Mouse (Mus musculus) E14TG2a.4 (cell line): Measurements from ENCODE around the gene Itpk1.

Experiments
- H3K27me3 ChIP-seq: 2 replicates; pipeline ENCODE4 v1.6.1; 2014; ENCODE audit warnings: low read length, control low read depth; ENCODE audit not compliant: insufficient read depth
- H3K36me3 ChIP-seq: 2 replicates; pipeline ENCODE4 v1.6.1; 2014; ENCODE audit warnings: low read length, control low read depth; ENCODE audit not compliant: insufficient read depth
- H3K4me1 ChIP-seq: replicated peaks from 2 replicates; pipeline ENCODE4 v1.6.1; 2014; ENCODE audit warnings: low read depth, low read length, control low read depth
- H3K4me3 ChIP-seq: replicated peaks from 2 replicates; pipeline ENCODE4 v1.5.1; 2014; ENCODE audit warnings: mild to moderate bottlenecking, low read length
- H3K9me3 ChIP-seq: 2 replicates; pipeline ENCODE4 v1.6.1; 2014; ENCODE audit warnings: low read length, control low read depth
- CTCF ChIP-seq: conservative IDR thresholded peaks from 2 replicates; pipeline ENCODE4 v1.5.1; 2014; ENCODE audit warnings: low read length
- NANOG ChIP-seq: IDR thresholded peaks from 2 replicates; pipeline ENCODE4 v1.6.1; 2014; ENCODE audit warnings: borderline replicate concordance, low read length, mixed read lengths
- POU5F1 ChIP-seq: IDR thresholded peaks from 2 replicates; pipeline ENCODE4 v1.6.1; 2014; ENCODE audit warnings: low read length, borderline replicate concordance

Gene Itpk1

GRCm38 (mm10) chr12:102700453-102700852 is 4.3 kb downstream of the Itpk1 start:
- H3K9me3 ChIP-seq, result no peaks in the 10 kb centered on the region
- TF ChIP-seq POU5F1 (no peak), CTCF (no peak), NANOG (no peak)
- peaks cover 88% of the 10 kb centered on the region for H3K4me1 ChIP-seq
- 0 out of 2 replicates have a peak, but pooled peaks cover 3% of the 10 kb centered on the region for H3K27me3 ChIP-seq
- H3K36me3 ChIP-seq, result peaks cover 23% of the 10 kb centered on the region
- peak overlapping the region; percentile 90 for H3K4me3 ChIP-seq

DNA sequence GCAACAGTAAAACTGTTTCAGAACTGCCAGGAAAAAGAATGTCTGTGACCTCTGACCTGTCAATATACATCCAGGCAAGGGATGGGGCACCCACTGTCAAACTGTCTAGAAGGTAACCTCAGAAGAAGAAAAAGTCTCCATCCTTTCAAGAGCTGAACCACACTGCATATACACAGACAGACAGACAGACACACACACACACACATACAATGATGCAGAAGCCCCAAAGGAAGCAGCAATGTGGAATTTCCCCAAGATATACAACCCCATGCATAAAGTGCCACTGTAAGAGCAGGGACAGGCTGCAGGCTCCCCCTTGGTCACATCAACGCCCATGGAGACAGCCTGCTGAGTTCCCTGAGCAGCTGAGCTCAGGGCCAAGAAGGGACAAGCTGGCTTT is 5.6 kb downstream of the Itpk1 start:
- H3K36me3 ChIP-seq, result peaks cover 30% of the 10 kb centered on the region
- 0 out of 2 replicates have a peak, but pooled peaks cover 3% of the 10 kb centered on the region for H3K27me3 ChIP-seq
- H3K4me3 ChIP-seq, result peak overlapping the region; percentile 53
- TF ChIP-seq POU5F1, result no peak
- H3K4me1 ChIP-seq, result peaks cover 99% of the 10 kb centered on the region
- H3K9me3 ChIP-seq, result no peaks in the 10 kb centered on the region

- Histone ChIP-seq H3K9me3 (no peaks in the 10 kb centered on the region), H3K36me3 (peaks cover 40% of the 10 kb centered on the region), H3K27me3 (no peaks in the 10 kb centered on the region), H3K4me1 (peaks cover 99% of the 10 kb centered on the region), H3K4me3 (peak overlapping the region; percentile 53)
- TF ChIP-seq NANOG (no peak), CTCF (no peak), POU5F1 (no peak)
Measured at GRCm38 (mm10) chr12:102698089-102698684, 6.5 kb downstream of the Itpk1 start.

DNA sequence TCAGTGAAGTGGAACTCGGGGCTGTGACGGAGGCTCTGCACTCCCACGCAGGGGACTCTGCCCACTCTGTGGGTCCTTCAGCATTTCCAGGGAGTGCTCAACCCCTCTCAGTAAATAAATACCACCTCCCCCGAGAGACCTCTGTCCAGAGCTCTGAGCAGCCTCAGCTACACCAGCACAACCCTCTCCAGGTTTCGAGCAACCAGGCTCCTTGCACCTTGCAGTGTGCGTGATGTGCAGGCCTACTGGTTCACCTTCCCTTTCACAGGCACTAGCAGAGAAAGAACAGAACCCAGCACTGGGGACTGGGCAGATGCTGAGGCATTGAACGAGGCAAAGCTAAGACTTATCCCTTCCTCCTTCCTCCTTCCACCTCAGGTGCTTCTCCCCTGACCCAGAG is 7.3 kb downstream of the Itpk1 start:
- H3K4me3 ChIP-seq, result peak overlapping the region; percentile 53
- H3K9me3 ChIP-seq, result no peaks in the 10 kb centered on the region
- H3K36me3 ChIP-seq, result peaks cover 48% of the 10 kb centered on the region
- TF ChIP-seq NANOG, result no peak
- TF ChIP-seq CTCF, result no peak
- no peak for TF ChIP-seq POU5F1
- peaks cover 100% of the 10 kb centered on the region for H3K4me1 ChIP-seq
- no peaks in the 10 kb centered on the region for H3K27me3 ChIP-seq

- no peaks in the 10 kb centered on the region for H3K27me3 ChIP-seq
- H3K9me3 ChIP-seq, result no peaks in the 10 kb centered on the region
- TF ChIP-seq POU5F1, result no peak
- TF ChIP-seq CTCF, result no peak
- TF ChIP-seq NANOG, result no peak
- peaks cover 100% of the 10 kb centered on the region for H3K4me1 ChIP-seq
- H3K36me3 ChIP-seq, result peaks cover 52% of the 10 kb centered on the region
- peak overlapping the region; percentile 53 for H3K4me3 ChIP-seq
Measured at GRCm38 (mm10) chr12:102696635-102697354, 7.9 kb downstream of the Itpk1 start.

DNA sequence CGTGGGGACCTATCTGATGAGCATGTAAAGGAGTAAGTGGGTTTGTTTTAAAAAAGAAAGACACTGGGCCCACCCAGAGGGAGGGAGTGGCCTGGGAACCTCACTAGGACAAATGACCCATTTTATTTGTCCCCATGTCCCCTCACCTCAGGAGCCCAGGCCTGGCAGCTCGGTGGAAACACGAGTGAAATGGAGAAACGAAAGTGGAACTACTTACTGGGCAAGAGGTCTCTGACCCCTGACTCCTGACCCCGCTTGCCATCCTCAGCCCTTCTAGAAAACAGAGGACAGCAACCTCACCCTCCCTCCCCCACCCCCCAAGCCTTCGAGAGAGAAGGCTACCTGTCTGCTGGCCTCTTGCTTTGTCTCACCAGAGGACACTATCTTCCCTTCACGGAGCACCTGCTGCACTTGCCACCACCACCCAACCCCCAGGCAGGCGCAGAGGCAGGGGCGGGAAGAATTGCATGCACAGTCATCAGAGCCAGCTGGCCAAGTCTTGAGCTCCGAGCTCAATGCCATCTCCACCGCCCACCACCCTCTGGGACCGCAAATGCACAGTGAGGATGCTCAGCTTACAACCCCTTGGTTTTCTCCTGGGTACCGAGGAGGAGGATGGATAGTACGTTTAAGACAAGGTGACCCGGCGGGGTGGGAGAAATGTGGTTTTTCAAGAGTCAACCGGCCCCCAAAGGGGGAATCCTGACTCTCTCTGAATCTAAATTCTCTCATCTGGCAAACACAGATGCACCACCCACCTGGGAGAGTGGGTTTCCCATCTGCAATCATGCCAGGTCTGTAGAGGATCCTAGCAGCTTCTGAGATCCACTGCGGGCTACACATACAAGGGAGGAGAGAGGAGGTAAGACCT is 9.1 kb downstream of the Itpk1 start:
- Histone ChIP-seq H3K4me1 (peaks cover 100% of the 10 kb centered on the region), H3K9me3 (no peaks in the 10 kb centered on the region)
- no peak for TF ChIP-seq NANOG

DNA sequence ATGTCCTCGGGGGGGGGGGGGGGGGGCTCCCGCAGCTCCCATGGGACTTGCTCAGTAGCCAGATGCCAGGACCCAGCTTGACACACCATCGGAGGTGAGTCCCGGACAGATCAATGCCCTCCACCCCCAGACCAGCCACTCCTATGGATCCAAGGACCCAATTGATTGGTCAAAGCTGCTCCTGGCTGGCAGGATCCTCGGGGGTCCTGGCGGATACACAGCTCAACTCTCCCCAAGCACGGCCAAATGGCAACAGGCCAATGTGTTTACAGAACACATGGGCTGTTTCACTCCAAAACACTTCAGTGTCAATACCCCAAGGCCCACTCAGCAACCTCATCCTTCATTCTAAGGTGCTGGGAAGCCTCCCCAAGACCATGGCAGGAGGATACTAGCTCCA is 13.0 kb downstream of the Itpk1 start:
- peaks cover 93% of the 10 kb centered on the region for H3K4me1 ChIP-seq
- peaks cover 46% of the 10 kb centered on the region for H3K36me3 ChIP-seq
- H3K27me3 ChIP-seq, result no peaks in the 10 kb centered on the region
- H3K4me3 ChIP-seq, result no peak overlapping the region
- TF ChIP-seq POU5F1, result no peak
- TF ChIP-seq CTCF, result no peak
- TF ChIP-seq NANOG, result no peak
- no peaks in the 10 kb centered on the region for H3K9me3 ChIP-seq

More for the DNA sequence above, 9.1 kb downstream of the Itpk1 start:
- no peaks in the 10 kb centered on the region for H3K27me3 ChIP-seq
- peak overlapping the region; percentile 53 for H3K4me3 ChIP-seq
- peaks cover 43% of the 10 kb centered on the region for H3K36me3 ChIP-seq

- Histone ChIP-seq H3K27me3 (no peaks in the 10 kb centered on the region), H3K4me1 (peaks cover 93% of the 10 kb centered on the region), H3K4me3 (peak overlapping the region; percentile 37; the same call in 1 of the 2 replicates), H3K9me3 (no peaks in the 10 kb centered on the region), H3K36me3 (peaks cover 52% of the 10 kb centered on the region)
- TF ChIP-seq CTCF (no peak), NANOG (no peak)
Measured at GRCm38 (mm10) chr12:102691180-102691579, 13.6 kb downstream of the Itpk1 start.
